Mouse (Mus musculus) c-Kit-positive CD71-negative TER-119-negative erythroid progenitor cells, embryonic 14.5 days (primary cell): ENCODE data around the gene Olfr453.

Experiments used
- DNase-seq: peaks from one replicate; pipeline ENCODE4 v3.0.0-alpha.2; 2013; ENCODE audit warnings: low read depth

Gene Olfr453

DNA sequence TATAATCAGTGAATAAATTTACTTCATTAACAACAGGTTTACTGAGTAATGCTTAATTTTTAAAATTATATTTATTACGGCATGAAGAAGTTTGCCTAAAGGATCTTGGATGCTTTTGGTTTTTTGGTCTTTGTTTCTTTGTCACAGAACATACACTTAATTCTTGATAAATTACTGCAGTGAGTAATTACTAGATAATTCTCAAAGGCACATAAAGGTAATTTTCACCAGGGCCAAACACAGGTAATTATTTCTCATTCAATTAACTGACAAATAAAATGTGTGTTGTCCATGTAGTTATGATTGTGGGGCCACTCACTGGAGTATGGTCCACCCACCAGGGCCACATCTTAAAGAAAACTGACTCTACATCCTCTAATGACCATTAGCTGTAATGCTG, at the start of gene Olfr453:
TSS of gene Olfr453 (plus strand) at position 301 of the 400 bp plus-strand sequence.
- no peak for DNase-seq

DNA sequence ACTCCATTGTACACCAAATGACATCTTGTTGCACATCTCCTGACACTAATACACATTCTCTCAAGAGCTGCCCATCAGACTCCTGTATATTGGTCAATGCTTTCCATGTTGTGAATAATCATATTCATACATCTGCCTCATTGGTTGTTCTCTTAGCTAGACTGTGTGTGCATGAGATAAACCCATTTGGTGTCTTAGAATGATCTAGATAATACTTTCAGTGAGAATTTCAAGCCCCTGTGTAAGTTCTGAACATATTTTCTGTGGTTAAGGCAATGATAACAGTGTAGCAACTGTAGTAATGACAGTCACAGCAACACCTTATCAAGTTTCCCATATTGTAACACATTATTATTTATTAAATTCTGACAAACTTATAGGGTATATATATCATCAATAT, 49.4 kb upstream of the Olfr453 start:
- DNase-seq = no peak

DNA sequence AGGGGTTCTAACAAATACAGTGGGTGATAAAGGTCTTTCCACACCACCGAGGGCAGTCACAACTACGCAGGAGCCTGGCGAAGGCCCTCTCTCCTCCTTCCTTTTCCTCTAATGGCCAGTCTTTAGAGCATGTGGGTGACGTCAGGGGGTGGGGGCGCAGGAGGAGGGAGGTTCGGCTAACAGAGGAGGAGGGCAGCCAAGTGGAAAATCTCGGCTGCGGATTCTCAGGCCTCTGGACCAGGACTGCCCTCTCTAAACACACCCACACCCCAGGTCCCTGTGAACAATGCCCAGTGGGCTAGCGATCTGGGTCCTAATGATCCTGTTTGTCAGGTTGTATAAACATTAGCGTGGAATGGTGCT, 47.0 kb upstream of the Olfr453 start:
- DNase-seq = peak; percentile 9

DNA sequence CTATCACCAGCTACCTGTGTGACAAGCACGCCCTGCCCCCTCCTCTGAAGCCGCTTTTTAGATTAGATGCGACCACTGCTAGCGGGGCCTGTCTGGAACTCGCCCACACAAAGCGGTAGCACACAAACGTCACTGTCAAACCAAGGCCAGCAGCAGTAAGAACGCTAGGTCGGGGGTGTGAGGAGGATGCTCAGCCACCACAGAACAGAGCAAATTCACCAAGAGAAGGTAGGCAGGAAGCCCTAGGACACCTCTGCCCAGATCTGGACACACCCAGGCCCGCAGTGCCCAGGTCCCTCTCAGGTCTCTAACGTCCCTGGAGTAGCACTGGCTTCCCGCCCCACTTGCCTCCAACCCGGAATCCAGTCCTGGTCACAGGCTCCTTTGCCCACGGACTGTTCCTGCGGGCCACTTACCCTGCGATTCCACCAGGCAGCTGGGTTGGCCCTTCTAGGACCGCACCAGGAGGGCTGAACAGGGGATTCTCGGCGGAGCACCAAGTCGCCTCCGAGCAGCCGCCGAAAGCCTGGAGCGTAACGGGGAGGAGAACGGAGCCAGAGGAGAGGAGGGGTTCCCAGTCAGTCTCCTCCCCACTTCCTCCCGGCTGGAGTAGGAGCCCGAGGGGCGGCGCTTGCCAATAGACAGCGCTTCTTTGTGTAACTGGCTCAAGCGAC, 46.5 kb upstream of the Olfr453 start:
- DNase-seq = peak; percentile 35

DNA sequence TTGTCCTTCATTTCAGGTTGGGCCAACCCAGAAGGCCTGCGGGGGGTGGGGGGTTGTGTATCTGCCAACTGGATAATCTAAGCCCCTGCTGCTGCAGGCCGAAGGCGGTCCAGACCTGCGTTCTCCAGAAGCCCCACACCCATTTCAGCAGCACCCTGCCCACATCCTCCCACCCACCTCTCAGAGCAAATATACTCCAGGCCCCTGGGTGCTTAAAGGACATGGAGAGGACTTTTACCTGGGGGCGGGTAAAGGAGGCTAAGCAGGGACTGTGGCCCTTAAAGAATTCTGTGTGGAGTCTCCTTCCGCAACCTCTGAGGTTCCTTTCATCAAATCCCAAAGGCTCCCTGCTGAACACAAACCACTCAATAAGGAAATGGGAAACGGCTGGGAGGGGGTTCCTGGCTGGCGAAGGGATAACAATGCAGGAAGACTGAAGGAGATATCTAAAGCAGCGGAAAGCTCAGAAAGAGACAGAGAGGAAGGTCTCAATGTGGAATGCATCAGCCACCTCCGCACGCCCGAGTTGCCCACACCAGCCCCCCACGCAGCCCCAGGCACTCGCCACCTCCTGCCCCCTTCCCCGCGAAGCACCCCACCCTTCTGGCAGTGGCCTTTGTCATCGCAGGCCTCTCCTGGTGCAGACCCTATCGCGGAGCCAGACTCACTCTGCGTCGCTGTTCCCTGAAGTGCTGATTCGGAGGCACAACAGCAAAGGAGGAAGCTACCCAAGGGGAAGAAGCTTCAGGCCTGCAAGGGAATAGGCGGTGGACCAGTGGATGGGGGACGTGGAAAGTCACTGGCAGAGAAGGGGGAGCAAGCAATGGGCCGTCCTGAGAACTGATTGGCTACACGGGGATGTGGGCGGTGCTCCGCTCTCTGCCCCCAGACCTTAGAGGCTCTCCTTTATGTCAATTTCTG, 29.6 kb upstream of the Olfr453 start, which contains the start of gene Tcaf1:
TSS of gene Tcaf1 (minus strand) at position 798 of the 921 bp plus-strand sequence.
- DNase-seq = peak; percentile 4

DNA sequence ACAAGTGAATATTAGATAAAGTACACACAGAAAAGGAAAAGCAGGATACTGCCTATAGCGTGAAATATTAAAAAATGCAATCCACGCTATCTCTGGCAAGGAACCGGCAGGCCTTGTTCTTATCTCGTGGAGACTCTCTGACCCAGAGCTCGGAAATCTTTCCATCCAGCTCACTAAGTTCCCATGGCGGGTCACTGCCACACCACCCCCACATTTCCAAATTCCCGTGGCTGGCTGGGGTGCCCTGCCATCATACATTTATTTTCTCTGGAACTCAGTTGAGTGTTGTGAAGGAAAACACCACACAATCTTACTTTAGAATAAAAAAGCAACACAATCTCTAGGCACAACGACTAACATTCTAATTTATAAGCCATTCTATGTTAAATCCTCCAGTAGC, 24.5 kb upstream of the Olfr453 start:
- DNase-seq = no peak

DNA sequence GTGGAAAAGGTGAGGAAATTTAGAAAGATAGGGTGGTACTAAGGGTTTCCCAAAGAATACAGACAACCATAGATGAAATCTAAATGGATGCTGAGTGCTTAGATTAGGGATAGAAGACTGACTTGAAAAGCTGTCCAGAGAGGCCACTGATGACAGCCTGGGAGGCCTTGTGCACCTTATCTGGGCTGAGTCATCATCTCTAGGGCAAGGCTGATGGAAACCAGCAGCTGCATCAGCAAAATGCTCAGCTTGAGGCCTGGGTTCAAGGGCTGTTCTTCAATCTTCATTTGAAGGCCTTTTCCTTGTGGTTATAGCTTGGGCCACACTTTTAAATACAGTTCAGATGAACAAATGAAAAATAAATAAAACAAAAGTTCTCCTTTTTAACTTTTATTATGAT, 21.2 kb upstream of the Olfr453 start:
- no peak for DNase-seq

DNA sequence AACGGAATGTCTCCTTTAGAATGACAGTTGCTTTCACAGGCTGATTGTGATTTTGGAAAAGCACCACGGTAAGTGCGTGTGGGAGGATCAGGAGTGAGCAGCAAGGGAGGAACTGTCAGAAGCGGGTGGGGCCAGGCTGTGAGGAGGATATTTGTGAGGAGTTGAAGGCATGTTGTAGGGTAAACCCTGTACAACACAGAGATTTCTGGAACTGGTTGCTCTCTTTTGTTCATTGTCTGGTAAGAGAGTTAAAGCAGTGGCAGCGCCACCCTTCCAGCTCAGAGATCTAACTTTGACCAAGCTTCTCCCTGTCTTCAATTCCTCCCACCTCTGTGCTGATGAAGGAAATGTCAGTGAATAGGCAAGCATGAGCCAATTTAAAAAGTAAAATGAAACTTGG, 3.1 kb downstream of the Olfr453 start:
- DNase-seq = no peak

DNA sequence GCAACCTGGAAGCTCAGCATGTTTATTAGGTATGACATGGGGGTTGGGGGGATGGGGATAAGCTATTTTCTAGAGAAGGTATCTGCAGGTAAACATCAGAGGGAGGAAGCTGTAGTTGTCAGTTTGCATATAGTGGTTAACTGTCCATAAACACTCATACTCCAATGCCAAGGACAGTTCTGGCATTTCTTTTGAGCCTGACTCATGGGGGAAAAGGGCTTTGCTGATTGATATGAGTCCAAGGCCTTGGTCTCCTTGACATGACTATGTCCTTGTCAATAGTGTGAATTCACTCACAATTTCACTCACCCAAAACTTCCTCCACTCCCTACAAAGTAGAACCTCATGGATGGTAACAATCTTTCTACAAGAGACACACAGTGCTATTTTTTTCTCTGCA, 8.7 kb downstream of the Olfr453 start:
- no peak for DNase-seq

DNA sequence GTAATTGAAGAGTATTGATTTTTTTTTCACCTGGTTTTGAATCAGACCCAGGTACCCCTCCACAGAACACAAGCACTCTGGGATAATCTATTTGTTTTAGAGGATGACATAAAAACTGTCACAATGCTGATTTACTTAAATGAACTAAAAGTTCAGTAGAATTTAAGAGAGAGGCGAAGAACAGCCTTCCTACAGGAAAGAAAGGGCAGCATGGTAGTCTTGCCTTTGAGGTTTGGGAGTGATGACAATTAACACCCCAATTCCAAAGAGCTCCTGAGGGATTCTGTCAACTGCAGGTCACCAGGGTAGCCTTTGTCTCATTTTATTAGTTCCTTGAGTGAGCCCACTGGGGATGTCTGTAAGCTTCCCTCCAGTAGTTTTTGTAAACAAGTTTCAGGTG, 16.9 kb downstream of the Olfr453 start, which contains the start of gene Olfr38:
TSS of gene Olfr38 (plus strand) at position 301 of the 400 bp plus-strand sequence.
- DNase-seq = no peak

DNA sequence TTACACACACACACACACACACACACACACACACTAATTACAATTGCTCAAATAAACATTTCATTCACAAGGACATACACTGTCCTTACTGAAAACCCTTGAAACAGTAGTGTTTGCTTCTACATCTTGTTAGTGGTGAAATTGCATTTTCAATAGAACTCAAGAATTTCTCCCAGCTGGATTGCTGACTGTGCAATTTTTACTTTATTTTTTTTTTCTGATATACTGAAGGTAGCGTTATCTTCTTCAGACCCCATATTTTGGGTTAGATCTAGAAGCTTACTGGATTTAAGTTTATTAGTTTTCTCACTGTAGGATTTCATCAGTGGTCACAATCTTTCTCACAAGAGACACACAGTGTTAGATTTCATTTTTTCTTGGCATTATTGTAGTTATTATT, 37.9 kb downstream of the Olfr453 start:
- DNase-seq = no peak

DNA sequence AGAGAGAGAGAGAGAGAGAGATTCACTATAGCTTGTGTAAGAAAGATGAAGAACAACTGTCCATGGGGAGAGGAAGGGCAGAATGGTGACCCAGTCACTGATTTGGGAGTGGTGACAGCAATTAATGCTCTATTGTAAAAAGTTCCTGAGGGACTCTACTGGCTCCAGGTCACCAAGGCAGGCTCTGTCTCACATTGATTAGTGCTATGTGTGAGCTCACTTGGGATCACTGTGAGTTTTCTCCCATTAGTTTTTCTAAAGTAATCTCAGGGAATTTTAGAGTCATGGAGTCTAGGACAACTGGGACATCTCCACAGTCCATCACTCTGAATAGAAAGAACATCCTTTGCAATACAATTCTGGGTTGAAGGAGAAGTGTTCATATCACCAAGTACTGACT, 45.6 kb downstream of the Olfr453 start, which contains the start of gene Olfr452:
TSS of gene Olfr452 (plus strand) at position 301 of the 400 bp plus-strand sequence.
- no peak for DNase-seq

DNA sequence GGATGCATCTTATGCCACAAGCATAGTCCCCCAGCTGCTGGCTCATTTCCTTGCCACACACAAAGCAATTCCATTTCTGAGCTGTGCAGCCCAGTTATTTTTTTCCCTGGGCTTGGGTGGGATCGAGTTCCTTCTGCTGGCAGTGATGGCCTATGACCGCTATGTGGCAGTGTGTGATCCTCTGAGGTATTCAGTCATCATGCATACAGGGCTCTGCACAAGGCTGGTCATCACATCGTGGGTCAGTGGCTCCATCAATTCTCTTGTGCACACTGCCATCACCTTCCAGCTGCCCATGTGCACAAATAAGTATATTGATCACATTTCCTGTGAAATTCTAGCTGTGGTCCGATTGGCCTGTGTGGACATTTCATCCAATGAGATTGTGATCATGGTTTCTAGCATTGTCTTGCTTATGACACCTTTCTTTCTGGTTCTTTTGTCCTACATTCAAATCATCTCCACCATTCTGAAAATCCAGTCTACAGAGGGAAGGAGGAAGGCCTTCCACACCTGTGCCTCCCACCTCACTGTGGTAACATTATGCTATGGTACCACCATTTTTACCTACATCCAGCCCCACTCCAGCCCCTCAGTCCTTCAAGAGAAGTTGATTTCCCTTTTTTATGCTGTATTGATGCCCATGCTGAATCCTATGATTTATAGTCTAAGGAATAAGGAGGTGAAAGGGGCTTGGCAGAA, 51.2 kb downstream of the Olfr453 start:
- DNase-seq = no peak

DNA sequence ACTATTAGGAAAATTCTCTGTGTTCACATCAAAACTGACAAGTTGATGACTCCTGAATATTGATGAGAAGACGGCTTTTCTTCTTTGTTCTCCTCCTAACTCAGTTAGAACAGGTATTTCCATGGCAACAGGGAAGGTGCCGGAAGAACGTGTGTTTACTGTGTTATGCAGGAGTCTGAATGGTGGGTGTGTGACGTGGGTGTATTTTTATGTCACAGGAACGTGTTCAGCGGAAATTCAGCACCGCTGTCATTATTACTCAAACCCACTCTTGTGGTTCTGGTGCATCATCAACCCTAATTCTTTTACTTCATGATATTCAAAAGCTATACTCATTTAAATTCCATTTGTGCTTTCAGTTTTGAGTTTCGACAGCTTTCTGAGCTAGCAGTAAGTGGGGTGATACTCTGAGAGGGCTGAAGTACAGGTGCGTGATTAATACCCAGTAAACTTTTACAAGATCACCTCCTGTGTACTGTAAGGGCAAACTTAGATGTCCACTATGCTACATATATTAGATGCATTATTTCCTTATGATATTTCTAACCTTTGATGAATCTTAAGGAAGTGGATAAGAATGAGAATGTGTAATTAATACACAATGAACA, 51.9 kb downstream of the Olfr453 start:
- no peak for DNase-seq

DNA sequence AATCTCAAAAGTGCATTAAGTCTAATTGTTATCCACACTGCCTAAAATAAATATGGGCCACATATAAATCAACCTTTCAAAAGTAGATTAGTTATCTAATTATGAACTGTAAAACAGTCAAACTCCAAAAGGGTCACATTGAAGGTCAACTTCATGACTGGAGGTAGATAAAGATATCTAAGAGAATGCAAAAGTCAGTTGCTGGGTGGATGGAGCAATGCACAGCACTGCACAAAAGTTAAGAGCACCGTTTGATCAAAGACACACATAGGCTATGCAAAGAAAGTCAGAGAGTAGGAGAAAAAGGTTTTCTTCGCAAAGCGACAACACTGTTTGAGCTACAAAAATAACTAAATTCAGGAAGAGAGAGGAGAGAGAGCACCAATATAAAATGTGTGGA, 55.8 kb downstream of the Olfr453 start:
- DNase-seq = no peak
